Mouse (Mus musculus) liver, postnatal 0 days (tissue): ENCODE measurements around the gene Cort. TPM values are rescaled to one million over a fixed set of nuclear protein-coding genes. Genes with fewer than 3 reads are reported as not detected.

Experiments
- ATAC-seq: fragments of 200-750 bp; cut with Nextera tagmentation; 2 replicates; pipeline ENCODE4 v1.8.0; 2017; ENCODE audit warnings: mild to moderate bottlenecking, moderate library complexity
- DNase-seq: peaks from one replicate; pipeline ENCODE4 v3.0.0-alpha.2; 2016
- H3K27ac ChIP-seq: fragments of 300-500 bp; sonication (generic); 2 replicates; pipeline ENCODE4 v1.5.1; 2014; ENCODE audit warnings: antibody characterized with exemption, moderate library complexity, mild to moderate bottlenecking, low read depth
- H3K27me3 ChIP-seq: fragments of 300-500 bp; sonication (generic); 2 replicates; pipeline ENCODE4 v1.6.1; 2014; ENCODE audit warnings: low read length, control low read depth, mixed read lengths; ENCODE audit not compliant: insufficient read depth
- H3K36me3 ChIP-seq: fragments of 300-500 bp; sonication (generic); replicated peaks from 2 replicates; pipeline ENCODE4 v1.6.1; 2014; ENCODE audit warnings: mild to moderate bottlenecking, control low read depth, low read length, moderate library complexity, mixed read lengths; ENCODE audit not compliant: insufficient read depth
- H3K4me1 ChIP-seq: fragments of 300-500 bp; sonication (generic); 2 replicates; pipeline ENCODE4 v1.6.1; 2014; ENCODE audit warnings: antibody characterized with exemption, mild to moderate bottlenecking, control low read depth; ENCODE audit not compliant: insufficient read depth
- H3K4me2 ChIP-seq: fragments of 300-500 bp; sonication (generic); 2 replicates; pipeline ENCODE4 v1.6.1; 2014; ENCODE audit warnings: low read depth, mild to moderate bottlenecking, low read length, moderate library complexity, mixed read lengths
- H3K4me3 ChIP-seq: fragments of 300-500 bp; sonication (generic); 2 replicates; pipeline ENCODE4 v1.5.1; 2014; ENCODE audit warnings: low read depth, low read length
- H3K9ac ChIP-seq: fragments of 300-500 bp; sonication (generic); replicated peaks from 2 replicates; pipeline ENCODE4 v1.6.1; 2014; ENCODE audit warnings: mild to moderate bottlenecking, moderate library complexity
- H3K9me3 ChIP-seq: fragments of 300-500 bp; sonication (generic); 2 replicates; pipeline ENCODE4 v1.6.1; 2016; ENCODE audit warnings: mild to moderate bottlenecking, control low read depth, low read length, mixed read lengths
- CTCF ChIP-seq: sonication (generic); IDR thresholded peaks from 2 replicates; pipeline ENCODE4 v1.5.1; 2016; ENCODE audit warnings: antibody characterized with exemption, low read depth
- EP300 ChIP-seq: IDR thresholded peaks from 2 replicates; pipeline ENCODE4 v1.6.1; 2016; ENCODE audit warnings: antibody characterized with exemption, low read depth, mild to moderate bottlenecking
- WGBS: fragments of 180-500 bp; shearing (Covaris S2); extraction: QIAGEN DNeasy Blood & Tissue Kit; methylation state at CpG from one replicate; pipeline ENCODE4 v1.1.7; 2014; ENCODE audit not compliant: insufficient replicate concordance; 5-methylcytosine and 5-hydroxymethylcytosine counted together
- polyA plus RNA-seq: library from polyadenylated mRNA; unstranded; fragments of >200 nt; fragmentation: Nextera tagmentation; extraction: Ambion mirVana; gene quantifications from 2 replicates; pipeline ENCODE4 v1.2.1, GENCODE M21; 2015

The Cort gene
- polyA plus RNA-seq, 1 experiment from 2014 or later, result not detected

- Histone ChIP-seq H3K4me2 (no peak overlapping the region), H3K27me3 (no peaks in the 10 kb centered on the region), H3K4me3 (no peak overlapping the region), H3K9me3 (no peaks in the 10 kb centered on the region), H3K27ac (peak overlapping the region; percentile 22; the same call in 1 of the 2 replicates), H3K4me1 (peaks cover 2% of the 10 kb centered on the region; the same call in 1 of the 2 replicates), H3K36me3 (peaks cover 84% of the 10 kb centered on the region), H3K9ac (no peak overlapping the region)
- DNase-seq (no peak), ATAC-seq (no peak)
- 79% methylated on average over 13 of the region's 13 CpGs for WGBS
- TF ChIP-seq CTCF (no peak), EP300 (no peak)
Observed at GRCm38 (mm10) chr4:149159891-149160290, 33.3 kb upstream of the Cort start.

GRCm38 (mm10) chr4:149159203-149159602 lies 32.6 kb upstream of the Cort start:
- H3K27ac ChIP-seq, result no peak overlapping the region
- ATAC-seq (no peak), DNase-seq (no peak)
- H3K4me3 ChIP-seq, result no peak overlapping the region
- peaks cover 2% of the 10 kb centered on the region; the same call in 1 of the 2 replicates for H3K4me1 ChIP-seq
- WGBS, result 84% methylated on average over 2 of the region's 2 CpGs
- H3K36me3 ChIP-seq, result peaks cover 86% of the 10 kb centered on the region
- no peaks in the 10 kb centered on the region for H3K9me3 ChIP-seq
- no peaks in the 10 kb centered on the region for H3K27me3 ChIP-seq
- TF ChIP-seq EP300 (no peak), CTCF (no peak)
- H3K4me2 ChIP-seq, result no peak overlapping the region
- H3K9ac ChIP-seq, result no peak overlapping the region

GRCm38 (mm10) chr4:149157415-149157973 lies 30.9 kb upstream of the Cort start:
- no peak overlapping the region for H3K4me2 ChIP-seq
- ATAC-seq (no peak), DNase-seq (no peak)
- peaks cover 2% of the 10 kb centered on the region; the same call in 1 of the 2 replicates for H3K4me1 ChIP-seq
- H3K4me3 ChIP-seq, result no peak overlapping the region
- no peaks in the 10 kb centered on the region for H3K27me3 ChIP-seq
- WGBS, result 90% methylated on average over 8 of the region's 8 CpGs
- H3K36me3 ChIP-seq, result peaks cover 87% of the 10 kb centered on the region
- no peak overlapping the region for H3K9ac ChIP-seq
- H3K27ac ChIP-seq, result no peak overlapping the region
- no peak for TF ChIP-seq CTCF
- no peak for TF ChIP-seq EP300
- H3K9me3 ChIP-seq, result no peaks in the 10 kb centered on the region

- ATAC-seq (peak; percentile 63), DNase-seq (peak; percentile 57)
- H3K27me3 ChIP-seq, result no peaks in the 10 kb centered on the region
- H3K4me3 ChIP-seq, result no peak overlapping the region
- no peak overlapping the region for H3K9ac ChIP-seq
- no peak overlapping the region for H3K4me2 ChIP-seq
- 66% methylated on average over 6 of the region's 6 CpGs for WGBS
- H3K27ac ChIP-seq, result no peak overlapping the region
- peaks cover 2% of the 10 kb centered on the region; the same call in 1 of the 2 replicates for H3K4me1 ChIP-seq
- H3K9me3 ChIP-seq, result no peaks in the 10 kb centered on the region
- peaks cover 91% of the 10 kb centered on the region for H3K36me3 ChIP-seq
- TF ChIP-seq CTCF (no peak), EP300 (peak; percentile 43)
Observed at GRCm38 (mm10) chr4:149155711-149156110, 29.1 kb upstream of the Cort start.

- H3K4me2 ChIP-seq, result no peak overlapping the region
- H3K4me3 ChIP-seq, result no peak overlapping the region
- no peaks in the 10 kb centered on the region for H3K9me3 ChIP-seq
- no peak overlapping the region for H3K27ac ChIP-seq
- no peaks in the 10 kb centered on the region for H3K27me3 ChIP-seq
- 95% methylated on average over 7 of the region's 7 CpGs for WGBS
- TF ChIP-seq EP300 (no peak), CTCF (0 out of 2 replicates have a peak, but pooled peaks have one; percentile 1)
- peaks cover 87% of the 10 kb centered on the region for H3K36me3 ChIP-seq
- H3K9ac ChIP-seq, result no peak overlapping the region
- no peak for ATAC-seq
- DNase-seq, result no peak
- H3K4me1 ChIP-seq, result peaks cover 2% of the 10 kb centered on the region; the same call in 1 of the 2 replicates
Observed at GRCm38 (mm10) chr4:149154859-149155258, 28.3 kb upstream of the Cort start.

GRCm38 (mm10) chr4:149150721-149151120 lies 24.2 kb upstream of the Cort start:
- no peaks in the 10 kb centered on the region for H3K27me3 ChIP-seq
- no peak overlapping the region for H3K4me3 ChIP-seq
- WGBS, result 82% methylated on average over 11 of the region's 11 CpGs
- H3K4me2 ChIP-seq, result no peak overlapping the region
- ATAC-seq, result no peak
- no peak for DNase-seq
- TF ChIP-seq CTCF, result no peak
- no peak for TF ChIP-seq EP300
- peaks cover 16% of the 10 kb centered on the region for H3K4me1 ChIP-seq
- peak overlapping the region; percentile 84 for H3K27ac ChIP-seq
- H3K36me3 ChIP-seq, result peaks cover 46% of the 10 kb centered on the region
- no peak overlapping the region for H3K9ac ChIP-seq
- H3K9me3 ChIP-seq, result no peaks in the 10 kb centered on the region
